Mouse (Mus musculus) hindbrain, embryonic 12.5 days (tissue): ENCODE results near the gene Ccl28. TPM values are rescaled to one million over a fixed set of nuclear protein-coding genes. Genes with fewer than 3 reads are reported as not detected.
"Not testable (repeated sequence)": the region's sequence is repeated elsewhere in the genome, so short reads cannot be mapped to it uniquely, and the experiment has no call there.

Experiments used
- ATAC-seq: fragments of 200-750 bp; cut with Nextera tagmentation; 2 replicates; pipeline ENCODE4 v1.8.0; 2017; ENCODE audit warnings: moderate TSS enrichment; ENCODE audit not compliant: low FRiP score
- H3K27ac ChIP-seq: fragments of 300-500 bp; sonication (generic); 2 replicates; pipeline ENCODE4 v1.5.1; 2016; ENCODE audit warnings: mild to moderate bottlenecking
- H3K27me3 ChIP-seq: fragments of 300-500 bp; sonication (generic); 2 replicates; pipeline ENCODE4 v1.6.1; 2016; ENCODE audit warnings: mild to moderate bottlenecking
- H3K36me3 ChIP-seq: fragments of 300-500 bp; sonication (generic); 2 replicates; pipeline ENCODE4 v1.6.1; 2016; ENCODE audit warnings: mild to moderate bottlenecking
- H3K4me1 ChIP-seq: fragments of 300-500 bp; sonication (generic); 2 replicates; pipeline ENCODE4 v1.6.1; 2016
- H3K4me2 ChIP-seq: fragments of 300-500 bp; sonication (generic); replicated peaks from 2 replicates; pipeline ENCODE4 v1.6.1; 2016; ENCODE audit warnings: mild to moderate bottlenecking
- H3K4me3 ChIP-seq: fragments of 300-500 bp; sonication (generic); 2 replicates; pipeline ENCODE4 v1.5.1; 2016; ENCODE audit warnings: mild to moderate bottlenecking
- H3K9ac ChIP-seq: fragments of 300-500 bp; sonication (generic); 2 replicates; pipeline ENCODE4 v1.6.1; 2016; ENCODE audit warnings: mild to moderate bottlenecking, moderate library complexity
- H3K9me3 ChIP-seq: fragments of 300-500 bp; sonication (generic); replicated peaks from 2 replicates; pipeline ENCODE4 v1.6.1; 2016; ENCODE audit warnings: mild to moderate bottlenecking
- WGBS: fragments of 180-500 bp; shearing (Covaris S2); methylation state at CpG from one replicate; pipeline ENCODE4 v1.1.7; 2016; 5-methylcytosine and 5-hydroxymethylcytosine counted together
- polyA plus RNA-seq: library from polyadenylated mRNA; unstranded; fragments of >200 nt; fragmentation: Nextera tagmentation; extraction: Ambion mirVana; gene quantifications from 2 replicates; pipeline ENCODE4 v1.2.1, GENCODE M21; 2016

Ccl28 gene
- polyA plus RNA-seq, 1 experiment from 2014 or later: 0.19 TPM

DNA sequence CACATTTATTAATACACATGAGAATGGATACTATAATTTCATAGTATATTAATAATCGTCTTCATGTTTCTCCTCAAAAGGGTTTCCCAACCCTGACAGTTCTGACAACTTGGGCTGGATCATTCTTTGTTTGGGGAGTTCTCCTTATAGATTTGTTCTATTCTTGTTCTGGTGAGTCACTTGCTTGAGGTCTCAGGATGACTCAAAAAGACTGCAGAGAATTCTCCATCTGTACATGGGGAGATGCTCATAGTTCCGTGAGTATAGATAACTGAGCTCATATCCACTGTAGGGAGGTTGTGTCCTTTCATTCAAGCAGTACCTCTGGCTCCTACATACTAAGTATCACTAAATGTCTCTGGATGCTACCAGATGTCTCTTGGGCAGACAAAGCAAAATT, 31.1 kb downstream of the Ccl28 start:
- no peak overlapping the region for H3K4me2 ChIP-seq
- 96% methylated on average over 2 of the region's 2 CpGs for WGBS
- no peak for ATAC-seq

DNA sequence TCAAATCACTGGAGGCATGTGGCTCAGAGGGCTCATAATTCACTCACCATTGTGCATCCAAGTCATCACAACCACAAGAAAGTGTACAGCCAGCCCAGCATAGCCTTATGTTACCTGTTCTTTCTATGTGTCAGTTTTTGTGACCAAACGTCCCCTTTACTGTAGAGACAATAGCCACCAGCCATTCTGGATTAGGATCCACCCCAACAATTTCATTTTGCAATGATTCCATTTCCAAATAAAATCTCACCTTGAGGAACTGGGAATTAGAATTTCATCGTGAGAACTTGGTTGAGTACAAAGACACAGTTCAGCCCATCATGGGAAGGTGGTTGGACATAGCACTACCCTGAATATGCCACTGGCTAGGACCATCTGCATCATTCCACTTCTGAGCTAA, 32.6 kb downstream of the Ccl28 start:
- Histone ChIP-seq H3K36me3 (no peaks in the 10 kb centered on the region), H3K4me2 (no peak overlapping the region), H3K27ac (no peak overlapping the region), H3K4me1 (no peaks in the 10 kb centered on the region), H3K9ac (no peak overlapping the region), H3K4me3 (no peak overlapping the region), H3K9me3 (no peaks in the 10 kb centered on the region), H3K27me3 (no peaks in the 10 kb centered on the region)
- WGBS: 80% methylated on average over 2 of the region's 2 CpGs
- no peak for ATAC-seq

More for the DNA sequence above, 31.1 kb downstream of the Ccl28 start:
- Histone ChIP-seq H3K9me3 (no peaks in the 10 kb centered on the region), H3K4me1 (no peaks in the 10 kb centered on the region), H3K36me3 (no peaks in the 10 kb centered on the region), H3K27ac (no peak overlapping the region), H3K4me3 (no peak overlapping the region), H3K9ac (no peak overlapping the region), H3K27me3 (no peaks in the 10 kb centered on the region)

DNA sequence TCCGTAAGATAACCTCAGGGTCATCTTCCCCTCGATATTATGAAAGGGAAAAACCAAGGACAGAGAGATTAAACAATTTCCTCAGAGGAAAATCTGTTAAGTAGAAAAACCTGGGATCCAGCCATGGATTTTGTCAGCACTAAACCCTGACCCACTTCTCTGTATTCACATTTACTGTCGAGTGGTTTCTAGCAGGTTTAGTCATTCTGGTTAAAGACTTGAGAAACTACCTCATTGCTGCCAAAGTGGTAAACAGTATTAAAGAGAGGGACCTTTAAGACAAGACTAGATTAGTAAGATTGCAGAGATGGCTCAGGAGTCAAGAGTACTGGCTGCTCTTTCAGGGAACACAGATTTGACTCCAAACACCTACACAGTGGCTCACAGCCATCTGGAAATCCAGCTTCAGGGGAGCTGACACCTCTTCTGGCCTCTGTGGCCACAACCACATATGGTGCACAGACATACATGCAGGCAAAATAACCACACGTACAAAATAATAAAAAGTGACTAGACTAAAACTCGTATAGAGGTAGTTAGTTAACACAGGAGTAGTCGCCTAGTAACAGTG, 33.3 kb downstream of the Ccl28 start:
- no peaks in the 10 kb centered on the region for H3K4me1 ChIP-seq
- no peak overlapping the region for H3K27ac ChIP-seq
- no peaks in the 10 kb centered on the region for H3K27me3 ChIP-seq
- H3K36me3 ChIP-seq: no peaks in the 10 kb centered on the region
- no peaks in the 10 kb centered on the region for H3K9me3 ChIP-seq
- 78% methylated on average over 6 of the region's 6 CpGs for WGBS
- H3K9ac ChIP-seq: no peak overlapping the region
- H3K4me2 ChIP-seq: no peak overlapping the region
- ATAC-seq: no peak
- H3K4me3 ChIP-seq: no peak overlapping the region

DNA sequence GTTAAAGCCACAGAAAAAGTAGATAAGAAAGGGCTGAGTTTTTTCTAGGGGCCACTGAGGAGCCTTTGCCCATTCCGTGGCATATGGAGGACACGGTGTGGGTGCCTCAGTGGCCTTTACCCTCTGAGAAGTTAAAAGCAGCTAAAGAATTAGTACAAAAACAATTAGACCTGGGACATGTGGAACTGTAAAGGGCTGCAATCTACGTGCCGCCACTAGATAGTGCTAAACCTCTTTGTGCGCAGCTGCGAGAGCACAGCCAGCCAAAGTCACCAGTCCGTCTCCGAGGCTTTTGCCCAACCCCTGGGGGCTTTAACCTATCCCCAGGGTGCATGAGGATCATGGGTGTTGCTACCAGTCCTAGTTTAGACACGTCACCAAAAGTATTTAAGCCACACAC, 37.8 kb downstream of the Ccl28 start:
- H3K9me3 ChIP-seq, H3K27me3 ChIP-seq, H3K4me2 ChIP-seq, H3K27ac ChIP-seq, H3K4me3 ChIP-seq, H3K36me3 ChIP-seq, H3K4me1 ChIP-seq, ATAC-seq, H3K9ac ChIP-seq: not testable (repeated sequence)
- 72% methylated on average over 6 of the region's 9 CpGs for WGBS

DNA sequence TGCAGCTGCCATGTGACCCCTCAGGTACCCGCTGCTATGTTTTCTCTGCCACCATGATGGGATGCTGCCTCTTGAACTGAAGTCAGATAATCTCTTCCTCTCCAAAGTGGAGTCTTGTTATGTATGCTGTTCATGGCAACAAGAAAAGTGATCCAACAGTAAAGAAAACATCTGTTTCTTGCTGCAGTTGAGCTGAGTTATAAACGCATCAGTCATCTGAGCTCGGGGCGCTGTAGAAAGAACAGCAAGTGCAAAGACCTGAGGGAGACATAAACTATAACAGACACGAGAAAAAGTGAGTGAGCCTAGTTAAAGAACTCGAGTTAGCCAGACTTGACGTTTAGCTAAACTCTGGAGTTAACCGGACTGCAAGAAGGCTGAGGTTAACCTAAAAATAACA, 55.2 kb downstream of the Ccl28 start:
- 80% methylated on average over 8 of the region's 8 CpGs for WGBS
- Histone ChIP-seq H3K27me3 (no peaks in the 10 kb centered on the region), H3K4me2 (no peak overlapping the region), H3K36me3 (no peaks in the 10 kb centered on the region), H3K9me3 (no peaks in the 10 kb centered on the region), H3K9ac (no peak overlapping the region), H3K27ac (no peak overlapping the region), H3K4me3 (no peak overlapping the region), H3K4me1 (no peaks in the 10 kb centered on the region)
- no peak for ATAC-seq

DNA sequence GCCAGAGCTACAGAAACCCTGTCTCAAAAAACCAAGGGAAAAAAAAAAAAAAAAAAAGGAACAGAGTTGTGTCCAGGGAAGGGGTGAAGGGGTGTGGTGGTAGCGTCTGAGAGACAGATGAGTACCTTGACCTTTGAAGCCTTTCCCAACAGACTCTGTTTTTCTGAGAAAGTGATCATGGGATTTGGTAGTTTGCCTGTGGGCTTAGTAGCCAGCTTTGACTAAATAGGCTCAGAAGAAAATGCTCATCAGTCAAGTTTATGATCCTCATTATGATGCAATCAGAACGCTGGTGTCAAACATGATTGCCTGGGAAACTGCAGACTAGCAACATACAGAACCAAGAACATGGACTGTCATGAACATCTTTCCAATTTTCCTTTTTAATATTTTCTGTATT, 56.1 kb downstream of the Ccl28 start:
- Histone ChIP-seq H3K27ac (no peak overlapping the region), H3K9ac (no peak overlapping the region), H3K4me2 (no peak overlapping the region), H3K36me3 (no peaks in the 10 kb centered on the region), H3K4me3 (no peak overlapping the region), H3K9me3 (no peaks in the 10 kb centered on the region), H3K4me1 (no peaks in the 10 kb centered on the region), H3K27me3 (no peaks in the 10 kb centered on the region)
- ATAC-seq: no peak
- 73% methylated on average over 2 of the region's 2 CpGs for WGBS

DNA sequence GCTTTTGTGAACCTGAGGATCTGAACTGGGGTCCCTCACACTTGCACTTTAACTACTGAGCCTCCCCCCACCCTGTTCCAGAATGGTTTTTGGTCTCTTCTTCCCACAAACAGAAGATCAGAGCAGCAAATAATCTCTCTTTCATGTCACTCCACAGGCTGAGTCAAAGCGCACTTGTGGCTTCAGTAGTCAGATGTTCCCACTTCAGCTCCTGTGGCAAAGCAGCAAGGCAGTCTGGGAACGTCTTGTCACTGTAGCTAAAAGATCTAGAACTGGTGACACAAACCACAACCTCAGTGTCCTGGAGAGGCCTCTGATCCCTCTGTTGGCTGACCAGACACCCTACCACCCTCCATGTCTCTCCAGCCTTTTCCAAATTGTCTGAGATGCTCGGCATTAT, 57.5 kb downstream of the Ccl28 start:
- Histone ChIP-seq H3K4me3 (no peak overlapping the region), H3K27me3 (no peaks in the 10 kb centered on the region), H3K9me3 (no peaks in the 10 kb centered on the region), H3K27ac (no peak overlapping the region), H3K9ac (no peak overlapping the region), H3K36me3 (no peaks in the 10 kb centered on the region), H3K4me1 (no peaks in the 10 kb centered on the region), H3K4me2 (no peak overlapping the region)
- no peak for ATAC-seq
- 87% methylated on average over 3 of the region's 3 CpGs for WGBS

DNA sequence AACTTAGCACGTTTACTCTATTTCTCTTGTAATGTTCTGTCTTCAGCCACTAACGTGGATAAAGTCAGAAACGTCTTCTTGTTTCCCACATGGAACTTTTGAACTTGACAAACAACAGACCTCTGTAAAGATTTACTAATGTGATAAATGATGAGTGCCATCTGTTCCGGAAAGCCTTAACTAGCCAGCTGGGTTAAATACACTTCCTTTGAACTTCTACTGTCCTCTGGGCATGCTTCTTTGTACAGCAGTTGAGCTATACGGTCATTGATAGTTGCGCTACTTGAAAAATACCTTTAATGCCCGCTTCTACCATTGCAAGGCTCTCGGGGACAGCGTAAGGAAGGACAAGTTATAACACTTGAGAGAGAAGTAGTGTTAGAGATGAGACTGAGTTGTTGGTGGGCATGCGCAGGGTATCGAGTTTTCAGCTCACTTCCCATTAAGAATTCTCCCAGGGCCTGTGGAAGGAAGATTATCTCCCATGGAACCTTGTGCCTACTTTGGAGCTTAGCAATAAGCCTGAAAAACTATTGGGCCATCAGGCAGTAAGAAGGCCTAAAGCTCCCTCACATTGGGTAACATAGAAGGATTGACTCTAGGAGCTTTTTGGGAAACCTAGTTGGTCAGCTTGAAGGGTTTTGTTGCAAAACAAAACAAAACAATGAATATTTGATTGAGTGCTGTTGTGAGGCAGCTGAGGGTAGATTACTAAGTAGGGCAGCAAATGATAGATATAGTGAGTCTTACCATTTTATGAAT, 61.0 kb downstream of the Ccl28 start:
- H3K9ac ChIP-seq: no peak overlapping the region
- no peak overlapping the region for H3K27ac ChIP-seq
- H3K9me3 ChIP-seq: no peaks in the 10 kb centered on the region
- no peaks in the 10 kb centered on the region for H3K27me3 ChIP-seq
- H3K4me2 ChIP-seq: no peak overlapping the region
- ATAC-seq: no peak
- H3K36me3 ChIP-seq: no peaks in the 10 kb centered on the region
- peaks cover 6% of the 10 kb centered on the region; the same call in 1 of the 2 replicates for H3K4me1 ChIP-seq
- no peak overlapping the region for H3K4me3 ChIP-seq
- WGBS: 84% methylated on average over 11 of the region's 11 CpGs

DNA sequence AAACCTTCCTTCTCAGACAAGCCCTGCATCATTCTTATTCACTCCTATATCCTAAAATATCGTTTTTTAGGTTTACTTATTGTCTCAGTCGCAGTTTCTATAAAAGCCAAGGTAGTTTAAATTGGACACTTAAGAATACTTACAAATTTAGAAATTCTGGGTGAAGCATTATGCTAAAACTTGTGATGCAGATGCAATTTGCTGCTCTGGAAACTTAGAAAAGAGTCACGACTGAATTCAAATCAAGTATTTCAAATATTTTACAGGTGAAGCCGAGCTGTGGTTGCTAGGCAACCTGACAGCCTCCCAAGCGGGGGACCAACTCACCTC, 66.1 kb downstream of the Ccl28 start:
- no peak for ATAC-seq
- Histone ChIP-seq H3K36me3 (no peaks in the 10 kb centered on the region), H3K9ac (no peak overlapping the region), H3K4me2 (peak overlapping the region; percentile 43), H3K27ac (peak overlapping the region; percentile 82), H3K4me1 (peaks cover 33% of the 10 kb centered on the region), H3K9me3 (no peaks in the 10 kb centered on the region), H3K4me3 (peak overlapping the region; percentile 93), H3K27me3 (no peaks in the 10 kb centered on the region)
- WGBS: 9% methylated on average over 5 of the region's 5 CpGs

DNA sequence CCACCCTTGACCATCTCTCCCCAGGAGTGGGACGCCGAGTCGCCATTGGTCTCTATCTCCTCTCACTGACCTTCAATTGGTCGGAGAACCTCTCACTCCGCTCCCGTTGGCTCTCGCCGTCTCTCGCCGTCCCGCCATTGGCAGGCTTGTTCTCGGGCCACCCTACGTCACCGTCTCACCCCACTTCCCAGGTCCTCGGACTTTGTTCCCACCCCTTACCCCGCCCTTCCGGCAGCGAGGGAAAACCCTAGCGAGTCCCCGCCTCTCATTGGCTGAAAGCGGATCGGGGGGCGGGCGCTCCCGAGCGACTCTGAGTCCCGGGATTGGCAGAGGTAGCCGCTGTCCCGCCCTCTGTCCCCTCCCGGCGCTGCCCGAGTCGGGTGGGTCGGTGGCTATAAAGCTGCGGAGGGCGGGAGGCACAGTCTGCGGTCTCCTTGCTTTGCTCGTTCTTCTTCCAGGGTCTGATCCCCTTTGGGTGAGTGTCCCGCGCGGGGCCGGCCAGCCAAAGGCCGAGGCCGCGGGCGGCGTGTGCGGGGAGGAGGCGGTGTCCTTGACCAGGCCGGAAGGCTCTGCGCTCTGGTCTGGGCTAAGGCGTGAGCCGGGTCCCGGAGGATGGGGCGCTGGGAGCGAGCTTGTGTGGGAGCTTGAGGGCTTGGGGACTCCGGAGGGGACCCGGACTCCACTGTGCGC, 66.6 kb downstream of the Ccl28 start, which contains the start of gene Hmgcs1:
Hmgcs1 (plus strand) TSS at position 341 of the 690 bp plus-strand sequence.
- Histone ChIP-seq H3K9me3 (no peaks in the 10 kb centered on the region), H3K9ac (peak within 1 kb of the TSS; percentile 98), H3K27ac (peak within 1 kb of the TSS; percentile 100), H3K4me3 (peak within 1 kb of the TSS; percentile 93), H3K27me3 (no peaks in the 10 kb centered on the region), H3K4me1 (peaks cover 37% of the 10 kb centered on the region), H3K4me2 (peak within 1 kb of the TSS; percentile 79), H3K36me3 (0 out of 2 replicates have a peak, but pooled peaks cover 3% of the 10 kb centered on the region)
- ATAC-seq: peak; percentile 99
- under 1% methylated on average over 56 of the region's 59 CpGs for WGBS

DNA sequence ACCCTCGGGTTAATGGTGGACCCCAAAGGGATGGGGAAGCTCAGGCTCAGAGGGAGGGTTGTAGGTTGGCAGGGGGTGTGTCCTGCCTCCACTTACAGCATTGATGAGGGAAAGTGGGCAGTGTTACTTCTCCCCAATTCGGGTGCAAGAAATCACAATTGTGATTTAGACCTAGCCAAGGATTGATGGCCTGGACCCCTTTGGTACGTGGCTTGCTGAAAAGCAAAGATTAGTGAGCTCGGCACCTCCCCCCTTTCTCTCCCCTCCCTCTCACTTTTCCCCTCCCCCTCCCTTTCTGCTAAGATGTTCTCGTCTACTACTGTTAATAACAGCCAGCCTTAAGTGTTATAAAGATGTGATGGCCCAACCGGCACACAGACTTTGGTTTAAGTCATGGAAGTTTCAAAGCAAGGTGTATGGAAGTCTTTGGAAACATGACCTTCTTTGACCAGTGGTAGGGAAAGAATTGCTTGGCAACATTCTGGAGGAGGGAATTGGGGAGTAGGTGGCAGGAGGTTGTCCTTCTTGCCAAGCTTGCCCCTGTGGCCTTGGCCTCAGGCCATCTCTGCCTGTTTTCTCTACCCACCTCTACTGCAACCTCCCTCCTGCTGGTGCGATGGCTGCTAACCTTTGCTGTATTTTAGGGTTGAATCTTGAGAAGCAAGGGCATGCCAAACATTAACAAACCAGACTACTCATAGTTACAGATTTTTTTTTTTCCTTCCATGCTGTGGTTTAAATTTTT, 67.4 kb downstream of the Ccl28 start:
- Histone ChIP-seq H3K9ac (peak overlapping the region; percentile 98), H3K27ac (peak overlapping the region; percentile 100), H3K9me3 (no peaks in the 10 kb centered on the region), H3K4me3 (peak overlapping the region; percentile 93), H3K27me3 (no peaks in the 10 kb centered on the region), H3K4me1 (peaks cover 42% of the 10 kb centered on the region), H3K36me3 (0 out of 2 replicates have a peak, but pooled peaks cover 3% of the 10 kb centered on the region), H3K4me2 (peak overlapping the region; percentile 79)
- no peak for ATAC-seq
- 2% methylated on average over 7 of the region's 7 CpGs for WGBS

DNA sequence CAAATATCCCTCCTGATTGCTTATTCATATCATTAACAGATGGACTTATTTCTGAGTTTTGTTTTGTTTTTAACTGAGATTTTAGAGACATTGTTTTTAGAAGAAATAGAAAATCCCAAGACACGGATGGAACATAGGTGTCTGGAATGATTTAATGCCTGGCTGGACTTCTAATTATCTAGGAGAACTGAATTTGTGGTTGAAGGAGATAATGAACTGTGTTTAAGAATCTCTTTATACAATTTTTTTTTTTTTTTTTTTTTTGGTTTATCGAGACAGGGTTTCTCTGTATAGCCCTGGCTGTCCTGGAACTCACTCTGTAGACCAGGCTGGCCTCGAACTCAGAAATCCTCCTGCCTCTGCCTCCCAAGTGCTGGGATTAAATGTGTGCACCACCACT, 68.3 kb downstream of the Ccl28 start:
- WGBS: 74% methylated on average over 3 of the region's 3 CpGs
- H3K4me1 ChIP-seq: peaks cover 42% of the 10 kb centered on the region
- ATAC-seq, H3K27me3 ChIP-seq, H3K36me3 ChIP-seq, H3K27ac ChIP-seq, H3K9me3 ChIP-seq: not testable (repeated sequence)
- H3K4me2 ChIP-seq: peak overlapping the region; percentile 79
- peak overlapping the region; percentile 93 for H3K4me3 ChIP-seq
- H3K9ac ChIP-seq: peak overlapping the region; percentile 98; the same call in 1 of the 2 replicates
